Mouse (Mus musculus) spleen, adult 2 months (tissue): ENCODE measurements at regions not wholly inside any gene's neighbourhood (a gene's known extent, or its start where the extent isn't known, plus 50 kb on each side); places are given as distances from the start of the nearest gene placed in this dataset.

ENCODE experiments used
- CTCF ChIP-seq: fragments of 200-500 bp; IDR thresholded peaks from 2 replicates; pipeline ENCODE4 v1.5.1; 2011; ENCODE audit warnings: mild to moderate bottlenecking, inconsistent platforms; ENCODE audit not compliant: insufficient read depth, insufficient read length, insufficient replicate concordance; ENCODE audit errors: extremely low read depth
- POLR2A ChIP-seq: fragments of 200-500 bp; IDR thresholded peaks from 2 replicates; pipeline ENCODE4 v1.6.1; 2011; ENCODE audit warnings: low read depth, low read length, inconsistent platforms

- TF ChIP-seq POLR2A (no peak), CTCF (no peak)
These were observed 172.8 kb downstream of the Shq1 start for GRCm38 (mm10) chr6:100498126-100498525.
